Mouse (Mus musculus): ENCODE results near the gene Fzr1.

Gene Fzr1

DNA sequence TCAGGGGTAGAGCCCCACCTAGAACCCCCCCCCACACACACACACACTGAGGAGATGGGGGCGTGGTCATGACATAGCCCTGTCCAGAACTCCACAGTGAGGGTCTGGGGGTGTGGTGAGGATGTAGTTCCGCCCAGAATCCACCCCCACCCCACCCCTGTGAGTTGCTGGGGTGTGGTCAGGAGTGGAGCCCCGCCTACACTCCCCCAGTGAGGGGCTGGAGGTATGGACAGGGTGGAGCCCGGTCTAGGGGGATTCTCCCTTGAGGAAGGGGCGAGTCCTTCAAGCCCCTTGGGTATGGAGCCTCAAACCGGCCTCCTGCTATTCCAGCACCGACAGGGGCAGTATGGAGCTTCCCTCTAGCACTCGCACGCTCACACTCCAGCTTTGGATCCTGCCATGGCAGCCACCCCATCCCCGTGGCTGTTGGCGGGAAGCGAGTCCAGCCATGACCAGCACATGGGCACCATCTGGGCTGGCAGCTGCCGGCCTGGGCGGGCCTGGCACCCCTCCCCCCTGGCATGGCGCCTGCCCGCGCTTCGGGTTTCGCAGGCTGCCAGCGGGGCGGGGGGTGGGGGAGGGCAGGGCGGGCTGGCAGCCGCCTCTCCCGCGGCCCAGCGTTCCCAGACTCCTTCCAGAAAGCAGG, 38.4 kb upstream of the Fzr1 start:
- no peak for DNase-seq (ENCODE audit: low read depth, low spot score)

DNA sequence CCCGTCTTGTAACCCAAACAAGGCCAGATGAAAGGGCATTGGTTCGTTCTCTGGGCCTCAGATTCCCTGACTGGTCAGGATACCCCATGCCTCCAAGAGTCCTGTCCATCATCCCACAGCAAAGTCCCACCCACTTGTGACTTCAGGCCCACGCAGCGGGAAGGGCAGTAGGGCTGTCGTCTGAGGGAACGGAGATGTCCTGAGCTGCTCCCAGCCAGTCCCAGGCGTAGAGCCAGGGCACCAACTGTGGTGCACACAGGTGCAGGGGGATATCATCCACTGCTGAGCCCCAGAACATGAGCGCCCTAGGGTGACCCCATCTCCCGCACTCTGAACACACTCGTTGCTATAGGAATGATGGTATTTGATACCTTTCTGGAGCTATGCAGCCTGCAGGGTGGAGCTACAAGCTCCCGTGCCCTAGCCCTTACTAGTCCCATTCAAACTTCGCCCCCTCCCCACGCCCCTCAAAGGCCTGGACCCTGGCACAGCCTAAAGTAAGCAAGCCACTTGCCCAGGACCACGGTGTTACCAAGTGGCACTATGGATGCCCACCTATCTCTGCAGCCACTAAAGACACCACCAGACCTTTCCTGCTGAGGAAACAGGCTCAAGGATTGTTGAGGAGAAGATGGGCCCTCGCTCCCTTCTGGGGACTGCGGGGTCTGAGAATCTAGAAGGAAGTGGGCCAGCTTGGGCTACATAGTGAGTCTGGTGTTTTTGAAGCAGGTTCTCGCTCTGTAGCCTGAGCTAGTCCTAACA, 37.4 kb upstream of the Fzr1 start:
- no peak for DNase-seq (ENCODE audit: low read depth, low spot score)

DNA sequence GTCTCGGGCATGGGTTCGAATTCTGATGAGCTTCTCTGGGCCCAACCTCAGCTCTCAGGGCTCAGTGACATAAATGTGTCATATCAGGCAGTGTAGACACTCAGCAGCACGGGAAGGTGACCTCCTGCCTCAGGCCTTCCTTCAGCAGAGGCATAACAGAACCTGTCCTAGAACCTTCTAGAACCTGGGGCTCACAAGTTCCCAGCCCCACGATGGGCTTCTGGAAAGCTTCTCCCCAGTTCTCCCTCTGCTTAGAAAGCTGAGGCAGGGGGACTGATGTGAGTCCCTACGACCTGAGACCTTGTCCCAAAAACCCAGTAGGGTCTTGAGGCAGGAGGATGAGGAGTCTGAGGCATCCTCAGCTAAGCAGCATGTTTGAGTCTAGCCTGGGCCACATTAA, 36.8 kb upstream of the Fzr1 start:
- no peak for DNase-seq (ENCODE audit: low read depth, low spot score)

GRCm38 (mm10) chr10:81414682-81415081, 36.4 kb upstream of the Fzr1 start:
- no peak for DNase-seq (ENCODE audit: low read depth, low spot score)

GRCm38 (mm10) chr10:81413310-81414261, 35.3 kb upstream of the Fzr1 start:
- no peak for DNase-seq (ENCODE audit: low read depth, low spot score)

DNA sequence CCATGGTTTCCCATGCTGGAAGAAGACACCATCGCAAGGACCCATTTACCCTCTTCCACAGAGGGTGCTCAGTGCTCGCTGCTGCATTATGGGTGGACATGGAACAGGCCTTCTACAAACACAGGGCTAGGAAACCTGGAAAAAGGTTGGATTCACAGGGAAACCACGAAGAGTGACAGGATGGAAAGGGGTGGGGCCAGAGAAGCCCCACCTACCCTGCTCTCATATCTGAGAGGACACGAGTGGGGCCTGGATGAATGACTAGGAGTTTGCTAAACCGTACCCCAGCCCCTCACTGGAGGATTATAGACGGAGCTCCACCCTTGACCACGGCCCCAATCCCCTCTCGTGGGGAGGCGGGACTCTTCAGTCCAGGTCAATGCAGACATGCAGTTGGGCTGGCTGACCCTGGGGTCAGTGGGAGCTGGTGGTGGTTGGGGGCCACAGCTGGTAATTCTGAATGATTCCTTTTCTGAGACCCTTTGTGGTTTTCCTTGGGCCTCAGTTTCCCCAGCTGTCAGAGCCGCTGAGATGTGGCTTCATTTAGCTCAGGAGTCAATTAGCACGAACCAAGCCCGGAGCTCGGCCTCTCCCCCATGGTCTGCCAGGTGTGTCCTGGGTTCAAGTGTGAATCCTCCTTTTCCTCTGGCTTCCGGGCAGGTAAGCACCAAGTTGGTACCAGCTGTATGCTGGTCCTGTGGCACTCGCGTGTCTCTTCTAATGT, 34.4 kb upstream of the Fzr1 start:
- DNase-seq (ENCODE audit: low read depth, low spot score), result no peak

- no peak for DNase-seq (ENCODE audit: low read depth, low spot score)
These were observed 33.4 kb upstream of the Fzr1 start for GRCm38 (mm10) chr10:81411471-81412400.

- no peak for DNase-seq (ENCODE audit: low read depth, low spot score)
These were observed 32.7 kb upstream of the Fzr1 start for GRCm38 (mm10) chr10:81410981-81411380.

DNA sequence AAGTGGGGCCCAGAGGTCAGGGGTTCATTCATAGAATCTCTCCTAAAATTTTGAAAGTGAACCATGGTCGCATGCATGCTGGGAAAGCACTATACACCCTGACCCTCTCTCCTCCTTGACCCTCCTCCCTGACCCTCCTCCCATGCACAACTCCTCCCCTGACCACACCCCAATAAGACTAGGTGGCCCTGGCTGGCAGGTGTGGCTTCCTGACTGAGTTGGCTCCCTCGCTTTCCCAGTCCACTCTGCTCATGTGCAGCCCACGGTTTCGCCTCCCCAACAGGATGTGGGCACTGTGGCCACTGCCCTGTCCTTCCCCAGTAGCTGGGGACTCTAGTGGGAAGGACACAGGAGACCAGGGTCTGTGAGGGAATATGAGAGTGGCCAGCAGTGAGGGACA, 32.0 kb upstream of the Fzr1 start:
- no peak for DNase-seq (ENCODE audit: low read depth, low spot score)

- DNase-seq (ENCODE audit: low read depth, low spot score), result peak; percentile 24
These were observed 31.0 kb upstream of the Fzr1 start for GRCm38 (mm10) chr10:81409330-81409729.

GRCm38 (mm10) chr10:81408871-81409291, 30.6 kb upstream of the Fzr1 start:
- peak; percentile 82 for DNase-seq (ENCODE audit: low read depth, low spot score)

GRCm38 (mm10) chr10:81408424-81408729, 30.1 kb upstream of the Fzr1 start:
- no peak for DNase-seq (ENCODE audit: low read depth, low spot score)

DNA sequence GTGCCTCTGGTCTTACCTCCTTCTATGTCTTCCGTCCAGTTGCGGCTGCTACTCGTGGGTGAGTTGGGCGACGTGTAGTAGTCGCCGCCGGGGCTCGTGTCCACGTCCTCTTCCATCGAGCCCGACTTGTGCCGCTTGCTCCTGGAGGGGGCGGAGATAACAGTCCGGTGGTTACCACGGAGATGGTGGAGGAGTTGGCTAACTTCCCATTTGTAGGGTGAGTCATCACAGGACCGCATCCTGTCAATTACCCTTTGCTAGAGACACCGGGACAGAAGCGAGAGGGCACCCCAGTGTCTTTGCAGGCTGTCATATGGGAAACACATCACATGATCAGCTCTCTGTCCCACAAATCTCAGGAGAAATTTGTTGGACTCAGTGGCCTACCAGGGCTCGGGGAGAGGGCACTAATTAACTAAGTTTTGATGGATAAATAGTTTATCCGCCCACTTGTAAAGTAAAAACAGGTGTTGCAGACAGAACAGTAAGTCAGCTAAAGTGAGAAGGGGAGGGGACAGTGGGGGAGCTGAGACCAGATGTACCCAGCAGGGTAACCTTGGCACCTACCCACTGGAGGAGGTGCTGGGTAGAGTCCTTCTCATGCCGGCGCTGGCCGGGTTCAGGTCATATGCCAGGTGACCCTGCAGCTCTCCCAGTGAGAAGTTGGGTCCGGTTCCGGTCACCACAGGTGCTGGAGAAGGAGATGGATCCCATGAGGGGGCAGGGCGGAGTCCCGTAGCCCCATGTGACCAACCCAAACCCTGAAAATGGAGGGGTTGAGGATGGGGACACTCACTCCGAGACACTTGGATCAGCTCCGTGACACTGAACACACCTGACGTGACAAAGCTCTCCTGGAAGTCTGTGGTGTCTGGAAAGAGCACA, 29.5 kb upstream of the Fzr1 start:
- DNase-seq (ENCODE audit: low read depth, low spot score), result no peak

DNA sequence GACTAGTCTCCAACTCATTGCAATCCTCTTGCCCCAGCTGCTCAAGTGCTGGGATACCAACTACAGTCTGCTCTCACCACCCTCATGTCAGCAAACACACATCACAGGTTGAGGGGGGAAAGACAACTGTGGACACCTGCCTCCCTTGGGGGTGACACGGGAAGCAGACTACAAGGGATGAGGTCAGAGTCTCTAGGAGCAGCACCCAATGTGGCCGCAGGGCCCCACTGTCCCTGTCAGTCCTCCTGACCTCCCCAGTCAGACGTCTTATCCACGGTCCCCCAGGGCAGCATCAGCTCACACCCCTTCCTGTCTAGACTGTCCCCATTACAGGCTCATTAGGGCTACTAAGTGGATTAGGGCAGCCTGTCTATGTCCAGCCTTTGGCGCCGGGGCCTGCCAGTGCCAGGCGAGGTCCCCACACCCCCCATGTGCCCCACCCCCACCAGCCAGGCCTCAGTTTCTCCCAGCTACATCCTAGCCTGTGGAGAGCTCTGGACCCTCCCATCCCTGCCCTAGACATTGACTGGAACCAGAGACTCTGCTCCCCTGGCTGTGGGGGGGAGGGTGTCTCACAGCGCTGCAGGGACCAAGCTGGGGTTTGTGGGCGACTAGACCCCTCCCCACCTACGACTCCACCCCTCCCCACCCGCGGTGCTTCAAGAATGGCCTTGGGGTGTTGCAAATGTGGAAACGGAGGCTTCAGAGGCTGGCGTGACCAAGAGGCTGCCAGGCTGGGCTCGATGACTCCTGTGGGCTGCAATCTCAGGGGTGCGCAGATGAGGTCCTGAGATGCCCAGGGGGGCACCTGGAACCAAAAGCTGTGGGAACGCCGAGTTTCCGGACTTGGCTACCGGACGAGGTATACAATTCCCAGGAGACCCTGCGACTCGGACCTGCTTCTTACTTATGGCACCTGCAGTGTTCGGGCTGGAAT, 28.5 kb upstream of the Fzr1 start:
- DNase-seq (ENCODE audit: low read depth, low spot score), result no peak

- DNase-seq (ENCODE audit: low read depth, low spot score), result peak; percentile 74
These were observed 27.4 kb upstream of the Fzr1 start for GRCm38 (mm10) chr10:81405588-81406201.

DNA sequence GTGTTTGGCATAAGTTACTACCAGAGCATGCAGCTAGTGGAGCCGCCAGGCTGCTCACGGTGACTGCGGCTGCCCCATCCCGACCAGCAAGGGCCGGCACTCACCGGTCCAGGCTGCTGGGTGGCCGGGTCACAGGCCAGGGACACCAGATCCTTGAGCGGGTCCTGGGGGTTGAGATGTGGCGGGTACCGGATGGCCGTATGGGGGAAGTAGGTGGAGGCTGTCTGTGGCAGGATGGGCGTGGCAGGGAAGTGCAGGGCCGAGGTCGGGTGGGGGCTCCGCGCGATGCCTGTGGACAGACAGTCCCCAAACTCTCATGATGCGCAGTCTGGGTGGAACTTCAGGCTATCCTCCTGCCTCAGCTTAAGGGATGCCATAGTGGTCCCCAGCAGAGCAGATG, 26.4 kb upstream of the Fzr1 start:
- DNase-seq (ENCODE audit: low read depth, low spot score), result no peak

- no peak for DNase-seq (ENCODE audit: low read depth, low spot score)
These were observed 25.8 kb upstream of the Fzr1 start for GRCm38 (mm10) chr10:81404082-81404481.

DNA sequence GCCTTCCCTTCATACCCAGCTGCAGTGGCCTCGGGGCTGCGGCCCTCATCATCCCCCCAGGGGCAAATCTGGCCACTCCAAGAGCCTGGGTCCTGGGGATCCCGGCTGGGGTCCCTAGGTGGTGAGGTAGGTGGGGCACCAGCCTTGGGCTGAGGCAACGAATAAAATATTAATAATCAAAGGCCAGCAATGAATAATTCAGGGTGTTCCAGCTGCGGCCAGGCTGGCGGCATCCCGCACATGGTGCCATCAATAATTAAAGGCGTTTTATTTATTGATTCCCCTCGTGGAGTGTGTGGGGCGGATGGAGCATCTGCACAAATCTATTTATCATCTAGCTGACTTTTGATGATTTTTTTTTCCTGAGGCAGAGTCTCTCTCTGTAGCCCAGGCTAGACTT, 25.2 kb upstream of the Fzr1 start:
- no peak for DNase-seq (ENCODE audit: low read depth, low spot score)
